Mouse (Mus musculus): ENCODE measurements at regions not wholly inside any gene's neighbourhood (a gene's known extent, or its start where the extent isn't known, plus 50 kb on each side); places are given as distances from the start of the nearest gene placed in this dataset.

- TF ChIP-seq GATA1 (IDR thresholded peaks at IDR 0.05; ENCODE audit: borderline replicate concordance, low read length) (no peak), FLI1 (IDR thresholded peaks at IDR 0.05; ENCODE audit: low read length) (no peak)
Observed at GRCm38 (mm10) chr1:186229856-186230255, 112.7 kb upstream of the Lyplal1 start.

All from megakaryocyte, embryonic 14.5 days (primary cell).